Mouse (Mus musculus): ENCODE results near the gene Col7a1. TPM values are rescaled to one million over a fixed set of nuclear protein-coding genes. Genes with fewer than 3 reads are reported as not detected.

Col7a1 gene
- total RNA-seq, 2 experiments from 2014 or later = 2.5 to 4.5 TPM

DNA sequence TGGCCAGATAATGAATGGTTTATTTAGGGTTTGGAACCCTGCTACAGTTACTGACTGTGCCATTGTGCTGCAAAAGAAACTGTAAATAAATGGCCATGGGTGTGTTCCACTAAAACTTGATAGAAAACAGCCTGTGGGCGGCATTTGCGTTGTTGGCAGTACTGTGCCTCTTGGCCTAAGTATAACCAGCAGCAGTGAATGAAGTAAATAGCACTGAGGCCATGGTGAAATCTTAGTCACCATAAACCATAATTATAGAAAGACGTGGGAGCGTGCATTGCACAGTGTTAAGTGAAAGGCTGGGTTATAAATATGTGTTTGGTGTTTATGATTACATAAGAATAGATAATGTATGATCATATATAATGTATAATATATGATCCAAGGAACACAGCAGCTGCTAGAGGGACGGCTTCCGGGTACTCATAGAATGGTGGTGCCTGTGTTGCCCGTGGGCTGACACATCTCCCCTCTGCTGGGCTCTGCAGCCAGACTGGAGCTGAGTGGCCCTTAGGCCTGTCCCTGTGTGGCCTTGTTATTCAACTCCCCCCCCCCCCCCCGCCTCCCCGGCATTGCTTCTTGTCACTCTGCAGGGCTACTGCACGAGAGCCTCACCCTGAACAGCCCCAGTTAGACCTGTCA is 55.7 kb downstream of the Col7a1 start:
- DNase-seq (ENCODE audit: low spot score in 2 of 2) = peak; percentile 60 to 86
- intact Hi-C loops (cut with DNase I) = loop anchor here (10.0 kb wide), 1 partner anchor 826 kb away; the partner anchor contains the start of gene Nme6

DNA sequence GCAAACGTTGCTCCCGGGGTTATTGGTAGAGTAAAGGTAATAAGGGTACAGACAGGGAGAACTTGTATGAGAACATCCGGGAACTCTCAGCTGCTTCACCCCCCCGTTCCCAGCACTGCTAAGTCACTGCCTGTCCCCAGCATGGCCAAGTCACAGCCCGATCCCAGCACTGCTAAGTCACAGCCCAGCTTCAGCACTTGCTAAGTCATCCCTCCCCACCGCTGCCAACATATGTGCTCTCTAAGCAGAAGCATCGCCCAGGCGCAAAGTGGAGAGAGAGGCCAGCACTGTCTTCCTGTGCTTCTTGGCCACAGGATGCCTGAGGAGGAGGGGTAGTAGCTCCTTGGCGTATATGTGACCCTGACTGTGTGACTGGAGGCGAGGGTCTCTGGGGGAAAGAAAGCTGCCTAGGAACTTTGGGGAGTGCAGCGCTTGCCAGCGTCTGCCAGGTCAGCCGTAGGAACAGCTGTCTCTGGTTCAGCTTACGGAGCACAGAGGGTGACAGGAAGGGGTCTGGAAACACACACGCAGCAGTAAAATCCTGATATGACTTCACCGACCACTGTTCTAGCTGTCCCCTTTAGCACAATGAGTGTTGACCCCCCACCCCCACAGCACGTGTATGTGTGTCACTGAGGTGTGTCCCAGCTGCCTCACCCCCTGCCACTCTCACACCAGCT is 56.4 kb downstream of the Col7a1 start:
- intact Hi-C loops (cut with DNase I) = loop anchor here (10.0 kb wide), 1 partner anchor 825 kb away; the partner anchor contains the start of gene Nme6

DNA sequence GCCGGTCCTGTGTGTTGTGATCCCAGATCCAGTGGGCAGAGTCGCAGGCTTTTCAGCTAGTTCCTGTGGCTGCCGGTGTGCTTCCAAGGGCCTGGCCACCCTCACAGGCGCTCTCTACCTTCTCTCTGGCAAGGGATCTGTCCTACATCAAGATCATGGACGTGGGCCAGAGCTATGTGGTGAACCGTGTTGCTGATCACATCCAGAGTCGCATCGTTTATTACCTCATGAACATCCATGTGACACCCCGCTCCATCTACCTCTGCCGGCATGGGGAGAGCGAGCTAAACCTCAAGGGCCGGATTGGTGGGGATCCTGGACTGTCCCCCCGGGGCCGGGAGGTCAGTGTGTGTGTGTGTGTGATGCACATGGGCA is 56.9 kb downstream of the Col7a1 start:
- intact Hi-C loops (cut with DNase I) = no loop called here
- DNase-seq (ENCODE audit: low spot score in 2 of 2) = no peak

More for the DNA sequence above, 56.4 kb downstream of the Col7a1 start:
- DNase-seq (ENCODE audit: low spot score in 2 of 2) = peak in 1 of 2 experiments; percentile 80

DNA sequence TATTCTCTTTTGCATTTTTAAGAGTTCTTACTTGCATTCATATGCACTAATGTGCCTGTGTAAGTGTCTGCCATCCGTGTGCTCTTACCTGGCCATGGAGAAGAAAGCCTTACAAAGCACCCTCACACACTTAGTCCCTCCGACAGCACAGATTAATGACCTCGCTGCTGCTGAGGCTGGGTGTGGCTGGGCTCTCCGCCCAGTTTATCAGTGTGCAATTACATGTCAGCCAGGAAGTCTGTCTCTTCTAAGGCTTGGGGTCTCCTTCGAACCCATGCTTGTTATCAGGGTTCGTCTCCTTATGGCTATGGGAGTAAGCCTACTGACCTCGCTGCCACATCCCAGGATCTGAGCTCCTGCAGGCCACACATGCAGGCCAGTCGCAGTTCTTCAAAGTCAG is 62.0 kb downstream of the Col7a1 start:
- no peak for DNase-seq (ENCODE audit: low spot score in 2 of 2)
- intact Hi-C loops (cut with DNase I) = no loop called here

DNA sequence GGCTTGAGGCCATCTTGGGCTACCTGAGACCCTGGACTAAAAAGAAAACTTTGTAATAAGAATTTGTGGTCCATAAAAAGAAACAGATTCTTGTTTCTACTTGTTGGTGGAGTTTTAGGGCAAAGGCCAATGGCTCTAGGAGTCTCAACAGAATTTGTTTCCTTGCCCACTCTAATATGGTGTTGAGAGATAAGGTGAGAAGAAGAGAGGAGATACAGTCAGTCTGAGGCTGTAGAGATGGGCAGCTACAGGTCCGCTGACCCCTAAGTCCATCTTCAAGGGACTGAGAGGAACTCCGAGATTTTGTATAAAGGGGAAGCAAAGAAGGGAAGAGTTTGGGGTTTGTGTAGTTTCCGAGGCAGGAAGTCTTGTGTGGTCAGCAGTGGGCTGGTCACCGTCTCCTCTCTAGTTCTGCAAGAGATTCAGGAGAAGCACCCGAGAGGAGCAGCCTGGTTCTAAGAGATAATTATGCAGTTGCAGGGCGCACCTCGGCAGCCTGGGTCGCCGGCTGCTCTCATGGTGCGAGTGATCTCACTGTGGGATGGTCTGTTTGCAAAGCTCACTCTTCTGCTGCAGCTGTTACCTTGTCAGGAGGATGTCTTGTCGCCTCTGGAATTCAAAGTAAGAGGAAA is 63.7 kb downstream of the Col7a1 start:
- intact Hi-C loops (cut with DNase I) = no loop called here
- no peak for DNase-seq (ENCODE audit: low spot score in 2 of 2)

DNA sequence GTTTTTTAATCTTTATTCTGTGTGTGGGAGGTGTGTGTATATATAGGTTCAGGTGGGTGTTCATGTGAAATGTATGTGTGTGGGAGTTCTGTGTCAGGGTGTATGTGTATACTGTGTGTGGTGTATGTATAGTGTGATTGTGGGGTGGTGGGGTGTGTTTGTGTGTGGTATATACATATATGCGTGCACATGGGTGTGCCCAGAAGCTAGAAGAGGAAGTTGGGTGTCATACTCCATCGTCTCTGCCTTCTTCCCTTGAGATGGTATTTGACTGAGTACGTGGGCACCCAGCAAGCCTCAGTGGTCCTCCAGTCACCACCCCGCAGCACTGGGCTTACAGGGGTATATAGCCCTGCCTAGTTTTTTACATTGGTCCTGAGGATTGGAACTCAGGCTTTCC is 68.0 kb downstream of the Col7a1 start:
- DNase-seq (ENCODE audit: low spot score in 2 of 2) = no peak
- intact Hi-C loops (cut with DNase I) = no loop called here

DNA sequence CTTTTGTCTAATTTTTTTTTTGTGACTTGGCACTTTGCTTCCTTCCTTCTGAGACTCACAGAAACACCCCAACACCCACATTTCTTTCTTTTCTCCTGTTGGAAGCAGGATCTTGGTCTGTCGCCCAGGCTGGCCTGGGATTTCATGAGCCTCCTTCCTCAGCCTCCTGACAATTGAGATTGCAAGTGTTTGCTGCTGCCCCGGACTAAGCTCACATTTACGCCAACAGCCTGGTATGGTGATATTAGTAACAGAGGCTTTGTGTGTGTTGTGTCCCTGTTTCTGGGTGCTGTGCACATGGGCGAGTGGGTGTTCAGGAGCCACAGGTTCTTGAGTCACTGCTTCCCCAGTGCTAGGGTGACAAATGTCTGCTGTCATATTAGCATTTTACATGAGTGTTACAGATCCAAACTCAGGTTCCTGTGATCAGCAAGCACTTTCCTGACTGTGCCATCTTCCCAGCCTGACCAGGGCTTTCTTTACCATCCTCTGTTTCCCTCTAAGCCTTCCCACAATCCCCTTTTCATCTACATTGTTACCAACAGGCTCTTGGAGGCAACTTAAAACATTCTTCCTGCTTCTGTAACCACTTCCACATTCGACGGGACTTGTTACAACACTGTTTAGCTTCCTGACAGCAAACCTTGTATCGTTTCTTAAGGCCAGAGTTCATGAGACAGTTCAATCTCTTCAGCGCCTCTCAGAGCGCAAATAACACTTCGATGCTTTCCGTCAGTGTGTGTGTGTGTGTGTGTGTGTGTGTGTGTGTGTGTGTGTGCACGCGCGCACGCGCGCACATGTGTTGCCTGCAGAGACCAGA is 69.7 kb downstream of the Col7a1 start:
- peak; percentile 51 to 88 for DNase-seq (ENCODE audit: low spot score in 2 of 2)

DNA sequence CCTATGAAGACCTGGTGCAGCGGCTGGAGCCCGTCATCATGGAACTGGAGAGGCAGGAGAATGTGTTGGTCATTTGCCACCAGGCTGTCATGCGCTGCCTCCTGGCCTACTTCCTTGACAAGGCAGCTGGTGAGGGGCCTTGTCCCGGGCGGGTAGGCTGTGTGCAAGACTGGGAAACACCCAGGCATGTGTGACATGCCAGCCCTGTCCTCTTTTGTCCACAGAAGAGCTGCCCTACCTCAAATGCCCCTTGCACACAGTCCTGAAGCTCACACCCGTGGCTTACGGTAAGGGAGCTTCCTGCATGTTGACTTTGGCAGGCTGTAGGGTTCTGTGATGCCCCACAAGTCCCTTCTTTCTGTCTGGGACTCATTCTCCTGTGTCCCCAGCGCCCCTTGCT is 74.1 kb downstream of the Col7a1 start:
- DNase-seq (ENCODE audit: low spot score in 2 of 2) = no peak
- intact Hi-C loops (cut with DNase I) = no loop called here

More for the DNA sequence above, 69.7 kb downstream of the Col7a1 start:
- intact Hi-C loops (cut with DNase I) = no loop called here

DNA sequence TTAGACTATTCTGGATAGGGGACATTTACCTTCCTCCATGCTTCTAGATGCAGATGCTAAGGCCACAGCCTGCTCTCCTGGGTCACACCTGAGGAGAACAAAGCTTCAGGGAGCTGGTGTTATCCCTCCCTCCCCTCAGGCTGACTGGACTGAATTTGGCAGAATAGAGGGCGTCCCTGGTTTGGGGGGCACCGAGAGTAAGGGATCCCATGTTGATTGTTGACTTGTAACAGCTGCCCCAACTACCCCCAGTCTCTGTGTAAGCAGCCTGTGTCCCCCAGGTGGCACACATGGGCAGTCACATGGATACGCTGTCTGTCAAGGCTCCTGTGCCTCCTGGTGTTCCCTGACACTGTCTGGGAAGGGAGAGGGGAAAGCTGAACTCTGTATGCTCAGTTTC is 75.0 kb downstream of the Col7a1 start:
- DNase-seq (ENCODE audit: low spot score in 2 of 2) = no peak
- intact Hi-C loops (cut with DNase I) = no loop called here

DNA sequence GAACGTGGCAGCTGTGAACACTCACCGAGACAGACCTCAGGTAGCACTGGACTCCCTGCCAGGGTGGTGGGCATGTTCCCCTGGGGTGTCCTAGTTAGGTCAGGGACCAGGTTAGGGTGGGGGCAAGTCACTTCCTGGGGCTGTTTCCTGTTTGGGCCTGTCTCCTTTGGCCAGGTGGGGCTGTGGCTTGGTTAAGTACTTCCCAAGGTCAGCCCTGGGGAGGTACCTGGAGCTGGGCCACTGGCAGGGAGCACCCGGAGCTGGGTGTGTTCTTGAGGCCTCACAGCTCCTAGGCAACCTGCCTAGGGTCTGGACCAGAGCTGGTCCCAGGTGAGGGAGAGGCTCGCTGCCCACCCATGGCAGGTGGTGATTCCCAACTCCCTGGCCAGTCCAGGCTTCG is 75.5 kb downstream of the Col7a1 start:
- DNase-seq (ENCODE audit: low spot score in 2 of 2) = no peak
- intact Hi-C loops (cut with DNase I) = no loop called here

DNA sequence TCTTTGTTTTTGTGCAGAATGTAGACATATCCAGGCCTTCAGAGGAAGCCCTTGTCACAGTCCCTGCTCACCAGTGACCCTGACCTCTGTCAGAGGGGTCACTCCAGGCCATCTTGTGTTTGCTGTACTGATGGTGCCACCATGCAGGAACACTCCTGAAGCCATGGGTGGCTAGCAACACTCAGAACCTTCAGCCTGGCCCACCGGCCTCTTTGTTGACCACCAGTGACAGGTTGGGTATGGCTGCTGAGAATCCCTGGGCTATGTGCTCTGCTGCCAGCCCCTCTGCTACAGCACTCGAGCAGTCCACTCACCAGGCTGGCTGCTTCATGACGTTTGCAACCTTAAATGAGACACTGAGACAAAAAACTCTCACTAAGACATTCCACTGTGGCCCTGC is 76.9 kb downstream of the Col7a1 start:
- intact Hi-C loops (cut with DNase I) = no loop called here
- DNase-seq (ENCODE audit: low spot score in 2 of 2) = no peak

DNA sequence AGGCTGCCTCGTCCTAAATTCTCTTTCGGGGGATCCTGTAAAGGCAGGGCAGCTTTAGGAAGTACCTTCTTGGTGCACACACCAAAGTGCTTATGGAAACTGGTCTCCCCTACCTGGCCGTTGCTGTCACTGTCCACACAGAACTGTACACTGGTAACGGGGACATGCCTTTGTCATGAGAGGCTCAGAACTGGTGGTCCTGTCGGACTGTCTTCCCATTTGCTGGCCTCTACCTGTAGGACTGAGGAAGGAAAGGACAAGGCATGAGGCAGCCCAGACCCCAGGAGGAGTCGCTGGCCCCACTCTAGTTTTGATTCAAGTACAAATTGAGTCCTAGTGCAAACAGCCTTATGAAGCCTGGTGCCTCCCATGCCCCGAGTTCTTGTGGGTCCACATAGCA is 77.6 kb downstream of the Col7a1 start:
- intact Hi-C loops (cut with DNase I) = no loop called here
- DNase-seq (ENCODE audit: low spot score in 2 of 2) = no peak

DNA sequence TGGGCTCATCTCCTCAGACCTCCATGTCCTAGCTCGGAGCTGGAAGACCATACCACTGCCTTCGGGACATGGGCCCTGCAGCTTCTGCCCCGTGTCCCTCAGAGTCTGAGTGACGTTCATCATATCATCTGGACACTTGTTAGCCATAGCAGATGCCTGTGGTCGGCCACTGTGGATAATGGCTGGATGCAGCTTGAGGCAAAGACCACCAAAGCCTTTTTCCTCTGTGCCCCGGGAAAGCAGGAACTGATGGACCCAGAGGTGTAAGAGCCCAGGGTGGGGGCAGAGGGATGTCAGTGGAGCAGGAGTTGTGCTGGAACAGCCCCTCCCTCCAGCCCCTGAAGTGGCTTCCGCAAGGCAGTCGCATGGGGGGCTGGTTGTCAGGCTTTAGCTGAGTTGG is 78.3 kb downstream of the Col7a1 start:
- intact Hi-C loops (cut with DNase I) = no loop called here
- no peak for DNase-seq (ENCODE audit: low spot score in 2 of 2)

DNA sequence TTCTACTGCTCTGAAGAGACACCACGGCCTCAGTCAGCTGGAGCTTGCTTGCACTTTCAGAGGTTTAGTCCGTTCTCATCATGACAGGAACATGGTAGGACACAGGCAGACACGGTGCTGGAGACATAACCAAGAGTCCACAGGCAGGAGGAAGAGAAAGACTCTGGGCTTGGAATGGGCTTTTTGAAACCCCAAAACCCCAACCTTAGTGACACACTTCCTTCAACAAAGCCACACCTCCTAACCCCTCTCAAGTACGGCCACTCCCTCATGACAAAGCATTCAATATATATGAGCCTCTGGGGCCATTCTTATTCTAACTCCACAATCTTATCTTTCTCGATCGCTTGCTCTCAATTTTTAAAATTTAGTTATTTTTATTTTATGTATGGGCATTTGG is 79.0 kb downstream of the Col7a1 start:
- no peak for DNase-seq (ENCODE audit: low spot score in 2 of 2)
- intact Hi-C loops (cut with DNase I) = no loop called here

Small RNA genes within 50 kb of the gene (microRNA-seq; reads per million reads assigned to microRNA genes)
- gene Mir711 = 0 reads per million in 2 experiments

Other genes starting within 250 kb of the Col7a1 start
- 100 to 1,000 TPM; 152 to 153 TPM for gene Ip6k2, start 169.8 kb upstream of the Col7a1 start, total RNA-seq (2021)
- 10 to 100 TPM; 54.4 to 60.5 TPM for gene Nckipsd, start 145.2 kb upstream of the Col7a1 start, total RNA-seq (2021)
- 10 to 100 TPM; 46.8 to 61.9 TPM for gene Celsr3, start 127.3 kb upstream of the Col7a1 start, total RNA-seq (2021)
- 10 to 100 TPM; 18.4 to 19.1 TPM for gene Slc26a6, start 100.3 kb upstream of the Col7a1 start, total RNA-seq (2021)
- gene Tmem89, start 39.0 kb upstream of the Col7a1 start, total RNA-seq (2021) = under 1 TPM in 1 of 2 experiments, not detected in 1; 0.39 TPM
- 100 to 1,000 TPM; 390 to 394 TPM for gene Uqcrc1, start 17.0 kb upstream of the Col7a1 start, total RNA-seq (2021)
- not detected for gene Ucn2, start 32.4 kb downstream of the Col7a1 start, total RNA-seq (2021)
- 10 to 100 TPM; 12.5 to 15.5 TPM for gene Pfkfb4, start 38.2 kb downstream of the Col7a1 start, total RNA-seq (2021)
- gene Shisa5, start 85.0 kb downstream of the Col7a1 start, total RNA-seq (2021) = 10 to 100 TPM; 66.3 to 77.4 TPM
- 10 to 100 TPM; 12.7 to 13.0 TPM for gene Trex1, start 106.1 kb downstream of the Col7a1 start, total RNA-seq (2021)
- 10 to 100 TPM; 25.8 to 28.5 TPM for gene Atrip, start 120.5 kb downstream of the Col7a1 start, total RNA-seq (2021)
- 1 to 10 TPM; 7.2 to 8.0 TPM for gene Ccdc51, start 128.9 kb downstream of the Col7a1 start, total RNA-seq (2021)
- gene Tma7, start 129.0 kb downstream of the Col7a1 start, total RNA-seq (2021) = 100 to 1,000 TPM; 365 to 371 TPM
- gene Plxnb1, start 141.8 kb downstream of the Col7a1 start, total RNA-seq (2021) = 10 to 100 TPM; 66.3 to 69.9 TPM
- not detected for gene Fbxw21, start 208.5 kb downstream of the Col7a1 start, total RNA-seq (2021)
- not detected for gene Fbxw13, start 242.4 kb downstream of the Col7a1 start, total RNA-seq (2021)

Data from left cerebral cortex, postnatal 25 days (tissue).